Mouse (Mus musculus): Measurements from ENCODE around the gene Rnaseh2c.
A peak's percentile ranks its signal among the peaks of the same experiment; 100 is the strongest.

The Rnaseh2c gene

GRCm38 (mm10) chr19:5575336-5575735 is 26.3 kb upstream of the Rnaseh2c start:
- no peak for DNase-seq (ENCODE audit: low spot score)

GRCm38 (mm10) chr19:5579971-5580370 is 21.7 kb upstream of the Rnaseh2c start:
- DNase-seq (ENCODE audit: low spot score) = no peak

GRCm38 (mm10) chr19:5580776-5581175 is 20.9 kb upstream of the Rnaseh2c start:
- DNase-seq (ENCODE audit: low spot score) = no peak

GRCm38 (mm10) chr19:5581995-5582394 is 19.7 kb upstream of the Rnaseh2c start:
- no peak for DNase-seq (ENCODE audit: low spot score)

GRCm38 (mm10) chr19:5589159-5589558 is 12.5 kb upstream of the Rnaseh2c start:
- DNase-seq (ENCODE audit: low spot score) = no peak

GRCm38 (mm10) chr19:5591888-5592287 is 9.8 kb upstream of the Rnaseh2c start:
- DNase-seq (ENCODE audit: low spot score) = no peak

GRCm38 (mm10) chr19:5599224-5599623 is 2.4 kb upstream of the Rnaseh2c start:
- DNase-seq (ENCODE audit: low spot score) = no peak

- no peak for DNase-seq (ENCODE audit: low spot score)
Observed at GRCm38 (mm10) chr19:5603664-5604063, 2.0 kb downstream of the Rnaseh2c start.

GRCm38 (mm10) chr19:5605126-5605525 is 3.5 kb downstream of the Rnaseh2c start:
- DNase-seq (ENCODE audit: low spot score) = no peak

GRCm38 (mm10) chr19:5606196-5606595 is 4.5 kb downstream of the Rnaseh2c start:
- no peak for DNase-seq (ENCODE audit: low spot score)

GRCm38 (mm10) chr19:5607705-5608410 is 6.2 kb downstream of the Rnaseh2c start:
- DNase-seq (ENCODE audit: low spot score) = no peak

GRCm38 (mm10) chr19:5608707-5609106 is 7.0 kb downstream of the Rnaseh2c start:
- no peak for DNase-seq (ENCODE audit: low spot score)

- DNase-seq (ENCODE audit: low spot score) = no peak
Observed at GRCm38 (mm10) chr19:5609171-5609546, 7.5 kb downstream of the Rnaseh2c start.

- DNase-seq (ENCODE audit: low spot score) = peak; percentile 92
Observed at GRCm38 (mm10) chr19:5609547-5610404, 8.1 kb downstream of the Rnaseh2c start, which contains the start of gene Kat5. Gene Kat5 (minus strand): TSS chr19:5610237.

GRCm38 (mm10) chr19:5611973-5612372 is 10.3 kb downstream of the Rnaseh2c start:
- DNase-seq (ENCODE audit: low spot score) = no peak

GRCm38 (mm10) chr19:5612762-5613411 is 11.2 kb downstream of the Rnaseh2c start:
- DNase-seq (ENCODE audit: low spot score) = no peak

- DNase-seq (ENCODE audit: low spot score) = no peak
Observed at GRCm38 (mm10) chr19:5614953-5615352, 13.3 kb downstream of the Rnaseh2c start.

GRCm38 (mm10) chr19:5620007-5620406 is 18.3 kb downstream of the Rnaseh2c start:
- no peak for DNase-seq (ENCODE audit: low spot score)

- no peak for DNase-seq (ENCODE audit: low spot score)
Observed at GRCm38 (mm10) chr19:5621884-5622283, 20.2 kb downstream of the Rnaseh2c start.

GRCm38 (mm10) chr19:5625311-5625710 is 23.6 kb downstream of the Rnaseh2c start:
- DNase-seq (ENCODE audit: low spot score) = no peak

- DNase-seq (ENCODE audit: low spot score) = no peak
Observed at GRCm38 (mm10) chr19:5629907-5630306, 28.2 kb downstream of the Rnaseh2c start.

GRCm38 (mm10) chr19:5632120-5632519 is 30.4 kb downstream of the Rnaseh2c start:
- no peak for DNase-seq (ENCODE audit: low spot score)

All from spleen, adult 12 weeks (tissue).